Mouse (Mus musculus): ENCODE measurements around the gene Olfr914. TPM values are rescaled to one million over a fixed set of nuclear protein-coding genes. Genes with fewer than 3 reads are reported as not detected.

Gene Olfr914
- not detected in 2 replicates for polyA plus RNA-seq (2011; ENCODE audit: insufficient read depth, insufficient read length, low read depth, missing spikeins)

- TF ChIP-seq EP300 (IDR thresholded peaks at IDR 0.05; ENCODE audit: insufficient read depth, low read depth, low read length): no peak
- TF ChIP-seq POLR2A (IDR thresholded peaks at IDR 0.05; ENCODE audit: insufficient read depth, low read length): no peak
- TF ChIP-seq CTCF (IDR thresholded peaks at IDR 0.05; ENCODE audit: low read depth, low read length): no peak
- Histone ChIP-seq H3K4me1 (ENCODE audit: control insufficient read depth, insufficient read depth, low read length) (no peaks in the 10 kb centered on the region), H3K27ac (ENCODE audit: insufficient read depth, low read length) (no peak within 1 kb of the TSS), H3K27me3 (ENCODE audit: control insufficient read depth, insufficient read depth, low read length, poor library complexity, severe bottlenecking) (no peaks in the 10 kb centered on the region), H3K9ac (ENCODE audit: low read depth, poor library complexity, severe bottlenecking) (no peak within 1 kb of the TSS), H3K36me3 (ENCODE audit: control insufficient read depth, insufficient read depth, low read length, poor library complexity, severe bottlenecking) (no peaks in the 10 kb centered on the region), H3K4me3 (ENCODE audit: low read depth, low read length) (no peak within 1 kb of the TSS), H3K9me3 (replicated peaks; ENCODE audit: control insufficient read depth, insufficient read depth, low read length, poor library complexity, severe bottlenecking) (no peaks in the 10 kb centered on the region)
Measured at GRCm38 (mm10) chr9:38604802-38605201, at the start of gene Olfr914. Olfr914 (plus strand) TSS chr9:38605102.

- TF ChIP-seq CTCF (IDR thresholded peaks at IDR 0.05; ENCODE audit: low read depth, low read length): no peak
- TF ChIP-seq EP300 (IDR thresholded peaks at IDR 0.05; ENCODE audit: insufficient read depth, low read depth, low read length): no peak
- TF ChIP-seq POLR2A (IDR thresholded peaks at IDR 0.05; ENCODE audit: insufficient read depth, low read length): no peak
- no peaks in the 10 kb centered on the region for H3K27me3 ChIP-seq (ENCODE audit: control insufficient read depth, insufficient read depth, low read length, poor library complexity, severe bottlenecking)
- no peak within 1 kb of the TSS for H3K4me3 ChIP-seq (ENCODE audit: low read depth, low read length)
- no peak within 1 kb of the TSS for H3K9ac ChIP-seq (ENCODE audit: low read depth, poor library complexity, severe bottlenecking)
- H3K36me3 ChIP-seq (ENCODE audit: control insufficient read depth, insufficient read depth, low read length, poor library complexity, severe bottlenecking): no peaks in the 10 kb centered on the region
- no peaks in the 10 kb centered on the region for H3K4me1 ChIP-seq (ENCODE audit: control insufficient read depth, insufficient read depth, low read length)
- H3K9me3 ChIP-seq (replicated peaks; ENCODE audit: control insufficient read depth, insufficient read depth, low read length, poor library complexity, severe bottlenecking): no peaks in the 10 kb centered on the region
- H3K27ac ChIP-seq (ENCODE audit: insufficient read depth, low read length): no peak within 1 kb of the TSS
Measured at GRCm38 (mm10) chr9:38579878-38580277, 25.0 kb upstream of the Olfr914 start, which contains the start of gene Olfr912. Olfr912 (plus strand) TSS chr9:38580178.

- no peak overlapping the region for H3K9ac ChIP-seq (ENCODE audit: low read depth, poor library complexity, severe bottlenecking)
- no peak for TF ChIP-seq EP300 (IDR thresholded peaks at IDR 0.05; ENCODE audit: insufficient read depth, low read depth, low read length)
- TF ChIP-seq POLR2A (IDR thresholded peaks at IDR 0.05; ENCODE audit: insufficient read depth, low read length): no peak
- TF ChIP-seq CTCF (IDR thresholded peaks at IDR 0.05; ENCODE audit: low read depth, low read length): no peak
- no peak overlapping the region for H3K27ac ChIP-seq (ENCODE audit: insufficient read depth, low read length)
Measured at GRCm38 (mm10) chr9:38591056-38591455, 13.8 kb upstream of the Olfr914 start.

GRCm38 (mm10) chr9:38592459-38592858 lies 12.4 kb upstream of the Olfr914 start, which contains the start of gene Olfr913:
Olfr913 (plus strand) TSS chr9:38592759.
- no peaks in the 10 kb centered on the region for H3K27me3 ChIP-seq (ENCODE audit: control insufficient read depth, insufficient read depth, low read length, poor library complexity, severe bottlenecking)
- H3K4me1 ChIP-seq (ENCODE audit: control insufficient read depth, insufficient read depth, low read length): no peaks in the 10 kb centered on the region
- H3K9me3 ChIP-seq (replicated peaks; ENCODE audit: control insufficient read depth, insufficient read depth, low read length, poor library complexity, severe bottlenecking): peaks cover 9% of the 10 kb centered on the region; the same call in 1 of the 2 replicates
- no peaks in the 10 kb centered on the region for H3K36me3 ChIP-seq (ENCODE audit: control insufficient read depth, insufficient read depth, low read length, poor library complexity, severe bottlenecking)
- H3K9ac ChIP-seq (ENCODE audit: low read depth, poor library complexity, severe bottlenecking): no peak within 1 kb of the TSS
- no peak within 1 kb of the TSS for H3K27ac ChIP-seq (ENCODE audit: insufficient read depth, low read length)
- no peak within 1 kb of the TSS for H3K4me3 ChIP-seq (ENCODE audit: low read depth, low read length)
- TF ChIP-seq POLR2A (IDR thresholded peaks at IDR 0.05; ENCODE audit: insufficient read depth, low read length) (no peak), EP300 (IDR thresholded peaks at IDR 0.05; ENCODE audit: insufficient read depth, low read depth, low read length) (no peak), CTCF (IDR thresholded peaks at IDR 0.05; ENCODE audit: low read depth, low read length) (no peak)

More at GRCm38 (mm10) chr9:38591056-38591455, 13.8 kb upstream of the Olfr914 start:
- Histone ChIP-seq H3K4me1 (ENCODE audit: control insufficient read depth, insufficient read depth, low read length) (no peaks in the 10 kb centered on the region), H3K9me3 (replicated peaks; ENCODE audit: control insufficient read depth, insufficient read depth, low read length, poor library complexity, severe bottlenecking) (peaks cover 12% of the 10 kb centered on the region; the same call in 1 of the 2 replicates), H3K27me3 (ENCODE audit: control insufficient read depth, insufficient read depth, low read length, poor library complexity, severe bottlenecking) (no peaks in the 10 kb centered on the region), H3K4me3 (ENCODE audit: low read depth, low read length) (no peak overlapping the region), H3K36me3 (ENCODE audit: control insufficient read depth, insufficient read depth, low read length, poor library complexity, severe bottlenecking) (no peaks in the 10 kb centered on the region)

- no peak overlapping the region for H3K4me3 ChIP-seq (ENCODE audit: low read depth, low read length)
- no peak overlapping the region for H3K27ac ChIP-seq (ENCODE audit: insufficient read depth, low read length)
- H3K4me1 ChIP-seq (ENCODE audit: control insufficient read depth, insufficient read depth, low read length): no peaks in the 10 kb centered on the region
- TF ChIP-seq POLR2A (IDR thresholded peaks at IDR 0.05; ENCODE audit: insufficient read depth, low read length): no peak
- TF ChIP-seq EP300 (IDR thresholded peaks at IDR 0.05; ENCODE audit: insufficient read depth, low read depth, low read length): no peak
- no peak for TF ChIP-seq CTCF (IDR thresholded peaks at IDR 0.05; ENCODE audit: low read depth, low read length)
- no peaks in the 10 kb centered on the region for H3K36me3 ChIP-seq (ENCODE audit: control insufficient read depth, insufficient read depth, low read length, poor library complexity, severe bottlenecking)
- H3K9ac ChIP-seq (ENCODE audit: low read depth, poor library complexity, severe bottlenecking): no peak overlapping the region
- peaks cover 22% of the 10 kb centered on the region for H3K9me3 ChIP-seq (replicated peaks; ENCODE audit: control insufficient read depth, insufficient read depth, low read length, poor library complexity, severe bottlenecking)
- H3K27me3 ChIP-seq (ENCODE audit: control insufficient read depth, insufficient read depth, low read length, poor library complexity, severe bottlenecking): no peaks in the 10 kb centered on the region
Measured at GRCm38 (mm10) chr9:38632406-38632805, 27.5 kb downstream of the Olfr914 start.

GRCm38 (mm10) chr9:38659775-38660174 lies 54.9 kb downstream of the Olfr914 start, which contains the start of gene Olfr916:
Olfr916 (minus strand) TSS chr9:38659875.
- Histone ChIP-seq H3K4me1 (ENCODE audit: control insufficient read depth, insufficient read depth, low read length) (no peaks in the 10 kb centered on the region), H3K27me3 (ENCODE audit: control insufficient read depth, insufficient read depth, low read length, poor library complexity, severe bottlenecking) (no peaks in the 10 kb centered on the region)

More at GRCm38 (mm10) chr9:38659775-38660174, 54.9 kb downstream of the Olfr914 start, which contains the start of gene Olfr916:
- no peaks in the 10 kb centered on the region for H3K9me3 ChIP-seq (replicated peaks; ENCODE audit: control insufficient read depth, insufficient read depth, low read length, poor library complexity, severe bottlenecking)
- no peaks in the 10 kb centered on the region for H3K36me3 ChIP-seq (ENCODE audit: control insufficient read depth, insufficient read depth, low read length, poor library complexity, severe bottlenecking)
- H3K4me3 ChIP-seq (ENCODE audit: low read depth, low read length): no peak within 1 kb of the TSS
- no peak within 1 kb of the TSS for H3K9ac ChIP-seq (ENCODE audit: low read depth, poor library complexity, severe bottlenecking)
- TF ChIP-seq EP300 (IDR thresholded peaks at IDR 0.05; ENCODE audit: insufficient read depth, low read depth, low read length): no peak
- TF ChIP-seq CTCF (IDR thresholded peaks at IDR 0.05; ENCODE audit: low read depth, low read length): no peak
- no peak for TF ChIP-seq POLR2A (IDR thresholded peaks at IDR 0.05; ENCODE audit: insufficient read depth, low read length)
- H3K27ac ChIP-seq (ENCODE audit: insufficient read depth, low read length): no peak within 1 kb of the TSS

Other genes with a start within 250 kb of the Olfr914 start
- gene Olfr250, start 238.2 kb upstream of the Olfr914 start, polyA plus RNA-seq (2011; ENCODE audit: insufficient read depth, insufficient read length, low read depth, missing spikeins): not detected in 2 replicates
- not detected in 2 replicates for gene Olfr251, start 228.0 kb upstream of the Olfr914 start, polyA plus RNA-seq (2011; ENCODE audit: insufficient read depth, insufficient read length, low read depth, missing spikeins)
- not detected in 2 replicates for gene Olfr147, start 203.4 kb upstream of the Olfr914 start, polyA plus RNA-seq (2011; ENCODE audit: insufficient read depth, insufficient read length, low read depth, missing spikeins)
- gene Olfr901, start 175.6 kb upstream of the Olfr914 start, polyA plus RNA-seq (2011; ENCODE audit: insufficient read depth, insufficient read length, low read depth, missing spikeins): not detected in 2 replicates
- not detected in 2 replicates for gene Olfr902, start 157.4 kb upstream of the Olfr914 start, polyA plus RNA-seq (2011; ENCODE audit: insufficient read depth, insufficient read length, low read depth, missing spikeins)
- gene Olfr904, start 142.0 kb upstream of the Olfr914 start, polyA plus RNA-seq (2011; ENCODE audit: insufficient read depth, insufficient read length, low read depth, missing spikeins): not detected in 2 replicates
- 0.41 and 0.49 TPM in 2 replicates for gene Olfr905, start 134.0 kb upstream of the Olfr914 start, polyA plus RNA-seq (2011; ENCODE audit: insufficient read depth, insufficient read length, low read depth, missing spikeins)
- not detected in 2 replicates for gene Olfr906, start 118.0 kb upstream of the Olfr914 start, polyA plus RNA-seq (2011; ENCODE audit: insufficient read depth, insufficient read length, low read depth, missing spikeins)
- gene Olfr907, start 109.3 kb upstream of the Olfr914 start, polyA plus RNA-seq (2011; ENCODE audit: insufficient read depth, insufficient read length, low read depth, missing spikeins): not detected in 2 replicates
- gene Olfr911-ps1, start 83.5 kb upstream of the Olfr914 start, polyA plus RNA-seq (2011; ENCODE audit: insufficient read depth, insufficient read length, low read depth, missing spikeins): not detected in 2 replicates
- gene Olfr910, start 67.3 kb upstream of the Olfr914 start, polyA plus RNA-seq (2011; ENCODE audit: insufficient read depth, insufficient read length, low read depth, missing spikeins): not detected in 2 replicates
- 0.13 and 0.21 TPM in 2 replicates for gene Olfr912, start 24.9 kb upstream of the Olfr914 start, polyA plus RNA-seq (2011; ENCODE audit: insufficient read depth, insufficient read length, low read depth, missing spikeins)
- gene Olfr913, start 12.3 kb upstream of the Olfr914 start, polyA plus RNA-seq (2011; ENCODE audit: insufficient read depth, insufficient read length, low read depth, missing spikeins): not detected in 2 replicates
- not detected in 2 replicates for gene Olfr916, start 54.8 kb downstream of the Olfr914 start, polyA plus RNA-seq (2011; ENCODE audit: insufficient read depth, insufficient read length, low read depth, missing spikeins)
- gene Olfr917, start 60.7 kb downstream of the Olfr914 start, polyA plus RNA-seq (2011; ENCODE audit: insufficient read depth, insufficient read length, low read depth, missing spikeins): not detected in 2 replicates
- not detected in 2 replicates for gene Olfr918, start 69.5 kb downstream of the Olfr914 start, polyA plus RNA-seq (2011; ENCODE audit: insufficient read depth, insufficient read length, low read depth, missing spikeins)
- gene Olfr919, start 98.6 kb downstream of the Olfr914 start, polyA plus RNA-seq (2011; ENCODE audit: insufficient read depth, insufficient read length, low read depth, missing spikeins): not detected in 2 replicates
- 72.4 and 74.2 TPM in 2 replicates for gene Vwa5a, start 113.2 kb downstream of the Olfr914 start, polyA plus RNA-seq (2011; ENCODE audit: insufficient read depth, insufficient read length, low read depth, missing spikeins)
- 0.37 and 0.43 TPM in 2 replicates for gene Olfr920, start 147.2 kb downstream of the Olfr914 start, polyA plus RNA-seq (2011; ENCODE audit: insufficient read depth, insufficient read length, low read depth, missing spikeins)
- not detected in 2 replicates for gene Olfr921, start 168.0 kb downstream of the Olfr914 start, polyA plus RNA-seq (2011; ENCODE audit: insufficient read depth, insufficient read length, low read depth, missing spikeins)
- gene Olfr922, start 209.5 kb downstream of the Olfr914 start, polyA plus RNA-seq (2011; ENCODE audit: insufficient read depth, insufficient read length, low read depth, missing spikeins): not detected in 2 replicates
- gene Olfr923, start 221.4 kb downstream of the Olfr914 start, polyA plus RNA-seq (2011; ENCODE audit: insufficient read depth, insufficient read length, low read depth, missing spikeins): not detected in 2 replicates
- not detected in 2 replicates for gene Olfr924, start 239.3 kb downstream of the Olfr914 start, polyA plus RNA-seq (2011; ENCODE audit: insufficient read depth, insufficient read length, low read depth, missing spikeins)
- gene Olfr26, start 250.0 kb downstream of the Olfr914 start, polyA plus RNA-seq (2011; ENCODE audit: insufficient read depth, insufficient read length, low read depth, missing spikeins): not detected in 2 replicates

Data from ES-Bruce4 (cell line).